Mouse (Mus musculus) effector memory CD4-positive, alpha-beta T cell, adult 5 months (primary cell): ENCODE data around the gene Egfl6. TPM values are rescaled to one million over a fixed set of nuclear protein-coding genes. Genes with fewer than 3 reads are reported as not detected.

Experiments used
- polyA plus RNA-seq: library from polyadenylated mRNA; unstranded; fragments of 100-300 nt; shearing (Covaris generic); gene quantifications from one replicate; pipeline ENCODE4 v1.2.1, GENCODE M21; 2017

The Egfl6 gene
- not detected for polyA plus RNA-seq

DNA sequence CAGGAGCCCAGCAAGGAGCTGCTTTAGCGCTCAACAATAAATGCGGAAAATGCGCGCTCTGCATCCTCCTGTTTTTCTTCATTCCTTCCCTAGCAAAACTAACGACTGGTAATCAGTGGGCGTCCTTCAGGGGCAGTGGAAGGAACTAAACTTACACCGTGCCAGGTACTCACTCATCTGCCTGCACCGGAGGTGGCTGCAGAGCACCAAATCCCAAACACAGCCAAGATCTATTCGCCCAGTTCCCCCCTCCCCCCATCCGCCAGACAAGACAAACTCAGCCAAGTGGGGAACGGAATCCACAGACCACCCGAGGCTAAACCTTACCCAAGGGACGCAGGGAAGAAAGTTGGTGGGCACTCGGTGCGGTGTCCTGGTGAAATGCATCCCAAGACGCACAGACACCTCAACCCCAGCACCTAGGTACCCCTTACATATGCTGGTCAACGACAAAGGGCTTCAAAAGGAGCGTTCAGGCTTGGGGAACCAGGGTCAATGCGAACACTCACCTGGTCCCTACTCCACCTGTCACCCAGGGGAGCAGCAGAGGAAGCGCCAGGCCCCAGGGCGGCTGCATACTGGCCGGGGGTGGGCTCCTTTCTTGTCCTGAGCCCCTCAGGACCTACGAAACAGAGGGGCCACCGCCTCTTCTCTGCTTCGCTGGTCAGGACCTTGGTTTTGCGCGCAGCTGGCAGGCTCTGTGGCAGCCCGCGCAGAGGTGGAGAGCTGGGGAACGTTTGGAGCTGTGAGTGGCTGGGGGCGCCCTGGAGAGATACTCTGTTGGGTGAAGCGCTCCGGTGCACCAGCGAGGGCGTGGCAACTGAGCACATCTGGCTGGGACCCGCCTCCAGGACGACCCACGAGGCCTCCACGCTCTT lies at the start of gene Egfl6:
TSS of gene Egfl6 (minus strand) at position 774 of the 878 bp plus-strand sequence.

DNA sequence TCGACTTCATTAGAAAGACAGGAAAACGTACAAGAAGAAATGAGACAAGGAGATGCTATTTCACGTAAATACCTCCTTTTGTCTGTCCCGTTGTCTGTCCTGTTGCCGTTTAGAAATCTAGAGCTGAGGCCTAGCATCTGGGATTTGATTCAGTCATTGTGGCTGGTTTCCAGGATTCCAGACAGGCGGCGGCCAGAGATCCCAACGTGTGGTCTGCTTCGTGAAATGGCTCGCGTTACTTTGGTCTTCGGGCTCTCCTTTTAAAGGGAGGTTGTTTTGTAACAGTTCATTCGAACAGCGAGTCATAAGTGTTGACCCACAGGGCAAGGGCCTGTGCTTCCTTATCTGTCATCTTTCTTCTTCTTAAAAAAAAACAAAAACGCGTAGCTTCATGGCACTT lies 67.2 kb downstream of the Egfl6 start, which contains the start of gene Tceanc:
TSS of gene Tceanc (minus strand) at position 223 of the 400 bp plus-strand sequence.

DNA sequence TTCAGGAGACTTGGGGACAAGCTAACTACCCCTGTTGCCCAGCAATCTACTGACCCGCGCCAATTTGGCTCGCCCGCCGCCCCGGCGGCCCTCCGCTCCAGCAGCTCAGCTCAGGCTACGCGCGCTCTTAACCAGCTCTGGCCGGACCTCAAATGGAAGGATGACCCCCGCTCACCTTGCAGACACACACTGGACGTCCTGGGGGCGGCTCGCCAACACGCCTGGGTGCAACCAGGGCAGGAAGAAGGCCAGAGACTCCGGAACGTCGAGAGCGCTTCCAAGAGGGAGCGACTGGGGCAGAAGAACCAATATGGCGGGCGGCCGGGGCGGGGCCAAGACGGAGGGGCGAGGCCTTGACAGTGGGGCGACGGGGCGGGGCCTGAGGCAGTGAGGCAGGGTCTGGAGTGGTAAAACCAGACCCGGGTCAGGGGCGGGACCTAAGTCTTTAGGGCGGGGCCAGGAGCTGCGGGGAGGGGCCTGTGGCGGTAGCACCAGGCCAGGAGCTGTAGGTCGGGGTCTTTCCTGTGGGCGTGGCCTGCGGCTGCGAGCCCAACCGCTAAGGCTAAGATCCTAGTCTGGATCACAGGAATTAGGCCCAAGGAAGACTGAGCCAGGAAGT lies 106.0 kb downstream of the Egfl6 start, which contains the start of gene Rab9:
TSS of gene Rab9 (minus strand) at position 503 of the 619 bp plus-strand sequence.

Other genes starting within 250 kb of the Egfl6 start
- 18.2 TPM for gene Trappc2, start 145.1 kb downstream of the Egfl6 start, polyA plus RNA-seq
- gene Ofd1, start 145.0 kb downstream of the Egfl6 start, polyA plus RNA-seq, result 7.8 TPM
- 23.9 TPM for gene Rab9, start 105.9 kb downstream of the Egfl6 start, polyA plus RNA-seq
- 3.2 TPM for gene Tceanc, start 67.2 kb downstream of the Egfl6 start, polyA plus RNA-seq